Mouse (Mus musculus): ENCODE measurements around the gene Mrgprx1. TPM values are rescaled to one million over a fixed set of nuclear protein-coding genes. Genes with fewer than 3 reads are reported as not detected.

Mrgprx1 gene
- not detected in 2 replicates for polyA plus RNA-seq (2014; fragmentation: Nextera tagmentation; extraction: Ambion mirVana)

DNA sequence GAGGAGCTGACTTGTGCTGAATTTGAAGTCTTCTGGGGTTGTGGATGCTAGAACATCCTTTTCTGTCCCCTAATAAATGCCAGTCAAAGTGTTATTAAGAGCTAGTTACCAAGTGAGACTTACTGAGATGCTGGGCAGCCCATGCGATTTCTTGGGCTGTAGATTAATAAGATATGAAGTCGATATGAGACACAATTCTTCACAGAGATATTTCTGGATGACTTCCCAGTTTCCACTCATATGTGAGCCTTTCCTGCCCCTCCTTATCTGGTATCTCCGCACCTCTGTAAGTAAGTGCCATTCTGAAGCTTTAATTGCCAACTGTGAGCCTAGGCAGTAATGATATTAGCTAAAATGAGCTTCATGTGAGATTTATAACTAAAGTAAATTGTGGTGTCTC, at the start of gene Mrgprx1:
Gene Mrgprx1 (minus strand): TSS at position 101 of the 400 bp plus-strand sequence.
- H3K27me3 ChIP-seq (ENCODE audit: control insufficient read depth, insufficient read depth, low read length): no peaks in the 10 kb centered on the region
- 58% methylated on average over 3 of the region's 3 CpGs for WGBS

DNA sequence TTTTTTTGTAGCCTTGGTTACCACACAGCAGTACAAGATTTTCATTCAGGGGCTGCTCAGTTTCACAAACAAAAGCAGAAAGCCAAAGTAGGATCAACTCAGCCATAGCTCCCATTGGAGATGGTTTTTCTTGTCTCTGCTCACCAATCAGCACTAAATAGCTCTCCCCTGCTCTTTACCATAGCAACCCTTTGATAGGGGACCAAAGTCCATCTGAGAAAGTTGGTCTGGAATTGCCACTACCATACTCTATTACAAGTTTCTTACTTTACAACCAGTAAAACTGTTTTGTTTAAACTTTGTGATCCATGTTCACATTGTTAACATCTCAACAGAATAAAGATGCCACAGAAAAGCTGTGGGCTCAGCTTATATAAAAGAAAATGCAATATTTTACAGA, 48.1 kb upstream of the Mrgprx1 start:
- no peaks in the 10 kb centered on the region for H3K4me1 ChIP-seq (ENCODE audit: control insufficient read depth in 2 of 2, insufficient read depth in 2 of 2, low read length in 2 of 2)
- no peaks in the 10 kb centered on the region for H3K36me3 ChIP-seq (ENCODE audit: control insufficient read depth, insufficient read depth, low read length)
- H3K9ac ChIP-seq (ENCODE audit: low read length): no peak overlapping the region
- H3K27me3 ChIP-seq (ENCODE audit: control insufficient read depth, insufficient read depth, low read length): no peaks in the 10 kb centered on the region
- H3K4me2 ChIP-seq (ENCODE audit: low read length): no peak overlapping the region
- H3K9me3 ChIP-seq (ENCODE audit: control insufficient read depth, low read length): no peaks in the 10 kb centered on the region
- no peak overlapping the region for H3K4me3 ChIP-seq (ENCODE audit: control insufficient read depth in 1 of 2, insufficient read depth in 1 of 2, low read depth in 1 of 2, low read length in 2 of 2)
- no peak overlapping the region for H3K27ac ChIP-seq (replicated peaks in 1 of 2; ENCODE audit: control insufficient read depth in 1 of 2, insufficient read depth in 1 of 2, low read depth in 2 of 2, low read length in 2 of 2)
- no peak for ATAC-seq (ENCODE audit: insufficient number of reproducible peaks, insufficient read depth, low FRiP score, low read depth)

More for the DNA sequence above, at the start of gene Mrgprx1:
- H3K4me3 ChIP-seq (ENCODE audit: control insufficient read depth in 1 of 2, insufficient read depth in 1 of 2, low read depth in 1 of 2, low read length in 2 of 2): no peak within 1 kb of the TSS
- H3K9ac ChIP-seq (ENCODE audit: low read length): no peak within 1 kb of the TSS
- no peaks in the 10 kb centered on the region for H3K36me3 ChIP-seq (ENCODE audit: control insufficient read depth, insufficient read depth, low read length)
- no peaks in the 10 kb centered on the region for H3K4me1 ChIP-seq (ENCODE audit: control insufficient read depth in 2 of 2, insufficient read depth in 2 of 2, low read length in 2 of 2)
- H3K4me2 ChIP-seq (ENCODE audit: low read length): no peak within 1 kb of the TSS
- no peak within 1 kb of the TSS for H3K27ac ChIP-seq (replicated peaks in 1 of 2; ENCODE audit: control insufficient read depth in 1 of 2, insufficient read depth in 1 of 2, low read depth in 2 of 2, low read length in 2 of 2)
- H3K9me3 ChIP-seq (ENCODE audit: control insufficient read depth, low read length): no peaks in the 10 kb centered on the region
- no peak for ATAC-seq (ENCODE audit: insufficient number of reproducible peaks, insufficient read depth, low FRiP score, low read depth)

DNA sequence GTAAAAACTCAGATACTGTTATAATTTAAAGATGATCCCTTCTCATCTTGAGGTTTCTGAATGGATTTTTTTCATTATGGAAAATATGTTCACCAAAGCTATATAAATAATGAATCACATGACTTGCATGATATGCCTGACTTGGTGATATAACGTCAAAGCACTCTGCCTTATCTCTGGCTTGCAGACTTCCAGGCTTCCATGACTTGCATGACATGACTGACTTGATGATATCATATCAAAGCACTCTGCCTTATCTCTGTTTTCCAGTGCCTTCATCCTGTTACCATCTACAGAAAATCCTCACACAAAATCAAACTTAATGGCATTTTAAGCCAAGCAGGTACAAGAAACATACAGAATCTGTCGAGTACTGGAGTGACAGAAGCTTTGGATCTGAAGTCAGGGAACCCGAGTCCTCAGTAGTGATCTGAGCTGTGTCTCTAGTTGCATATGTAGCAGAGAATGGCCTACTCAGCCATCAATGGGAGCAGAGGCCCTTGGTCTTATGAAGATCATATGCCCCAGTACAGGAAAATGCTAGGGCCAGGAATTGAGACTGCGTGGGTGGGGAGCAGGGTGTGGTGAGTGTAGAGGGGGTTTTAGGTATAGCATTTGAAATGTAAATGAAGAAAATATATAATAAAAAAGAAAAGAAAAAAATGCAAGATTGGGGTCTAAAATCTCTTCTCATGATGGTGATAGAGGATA, 19.2 kb upstream of the Mrgprx1 start:
- 22% methylated on average over 4 of the region's 4 CpGs for WGBS
- H3K9me3 ChIP-seq (ENCODE audit: control insufficient read depth, low read length): no peaks in the 10 kb centered on the region
- no peaks in the 10 kb centered on the region for H3K4me1 ChIP-seq (ENCODE audit: control insufficient read depth in 2 of 2, insufficient read depth in 2 of 2, low read length in 2 of 2)
- no peak overlapping the region for H3K27ac ChIP-seq (replicated peaks in 1 of 2; ENCODE audit: control insufficient read depth in 1 of 2, insufficient read depth in 1 of 2, low read depth in 2 of 2, low read length in 2 of 2)
- no peak overlapping the region for H3K4me3 ChIP-seq (ENCODE audit: control insufficient read depth in 1 of 2, insufficient read depth in 1 of 2, low read depth in 1 of 2, low read length in 2 of 2)
- H3K9ac ChIP-seq (ENCODE audit: low read length): no peak overlapping the region
- H3K4me2 ChIP-seq (ENCODE audit: low read length): no peak overlapping the region
- H3K27me3 ChIP-seq (ENCODE audit: control insufficient read depth, insufficient read depth, low read length): no peaks in the 10 kb centered on the region
- no peaks in the 10 kb centered on the region for H3K36me3 ChIP-seq (ENCODE audit: control insufficient read depth, insufficient read depth, low read length)
- no peak for ATAC-seq (ENCODE audit: insufficient number of reproducible peaks, insufficient read depth, low FRiP score, low read depth)

DNA sequence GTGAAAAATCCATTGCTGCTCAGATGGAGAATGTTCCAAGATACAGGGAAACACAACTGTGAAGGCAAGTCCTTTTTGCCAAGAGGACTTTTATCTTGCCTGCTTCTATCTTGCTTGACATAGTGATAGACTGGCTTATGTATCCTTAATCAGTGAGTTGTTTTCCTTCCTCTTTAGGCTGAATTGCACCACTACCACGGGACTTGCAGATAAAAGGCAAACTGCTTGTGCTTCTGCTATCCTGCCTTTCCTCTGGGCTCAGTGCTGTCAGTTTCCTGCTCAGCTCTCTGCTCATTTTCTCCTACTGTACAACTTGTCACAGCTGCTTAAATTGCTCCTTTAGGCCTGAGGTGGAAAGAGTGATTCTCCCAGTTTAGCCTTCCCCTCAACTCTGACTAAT, 16.6 kb upstream of the Mrgprx1 start:
- Histone ChIP-seq H3K4me1 (ENCODE audit: control insufficient read depth in 2 of 2, insufficient read depth in 2 of 2, low read length in 2 of 2) (no peaks in the 10 kb centered on the region), H3K36me3 (ENCODE audit: control insufficient read depth, insufficient read depth, low read length) (no peaks in the 10 kb centered on the region), H3K9ac (ENCODE audit: low read length) (no peak overlapping the region), H3K9me3 (ENCODE audit: control insufficient read depth, low read length) (no peaks in the 10 kb centered on the region), H3K27me3 (ENCODE audit: control insufficient read depth, insufficient read depth, low read length) (no peaks in the 10 kb centered on the region), H3K4me2 (ENCODE audit: low read length) (no peak overlapping the region), H3K27ac (replicated peaks in 1 of 2; ENCODE audit: control insufficient read depth in 1 of 2, insufficient read depth in 1 of 2, low read depth in 2 of 2, low read length in 2 of 2) (peak overlapping the region; percentile 7 to 54; a peak in 2 of 4 replicates), H3K4me3 (ENCODE audit: control insufficient read depth in 1 of 2, insufficient read depth in 1 of 2, low read depth in 1 of 2, low read length in 2 of 2) (no peak overlapping the region)
- 0% methylated on average over 1 of the region's 1 CpGs for WGBS
- ATAC-seq (ENCODE audit: insufficient number of reproducible peaks, insufficient read depth, low FRiP score, low read depth): peak; percentile 61

DNA sequence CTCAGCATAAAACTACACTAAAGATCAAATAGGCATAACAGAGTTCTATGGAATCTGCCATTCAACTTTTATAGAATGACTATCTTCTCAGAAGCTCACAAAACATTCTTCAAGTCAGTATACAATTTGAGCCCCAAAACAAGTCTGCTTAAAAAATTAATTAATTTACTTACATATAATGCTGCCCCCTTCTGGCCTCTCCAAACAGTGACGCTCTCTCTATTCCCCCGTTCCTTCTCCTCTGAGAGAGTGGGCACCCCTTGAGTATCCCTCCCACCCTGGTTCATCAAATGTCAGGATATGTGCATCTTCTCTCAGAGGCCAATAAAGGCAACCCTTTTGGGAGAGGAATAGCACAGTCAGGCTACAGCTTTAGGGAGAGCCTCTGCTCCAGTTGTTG, 9.5 kb downstream of the Mrgprx1 start:
- no peak overlapping the region for H3K4me3 ChIP-seq (ENCODE audit: control insufficient read depth in 1 of 2, insufficient read depth in 1 of 2, low read depth in 1 of 2, low read length in 2 of 2)
- 54% methylated on average over 2 of the region's 2 CpGs for WGBS
- H3K9ac ChIP-seq (ENCODE audit: low read length): no peak overlapping the region
- ATAC-seq (ENCODE audit: insufficient number of reproducible peaks, insufficient read depth, low FRiP score, low read depth): no peak
- H3K4me2 ChIP-seq (ENCODE audit: low read length): no peak overlapping the region
- H3K9me3 ChIP-seq (ENCODE audit: control insufficient read depth, low read length): no peaks in the 10 kb centered on the region
- no peaks in the 10 kb centered on the region for H3K27me3 ChIP-seq (ENCODE audit: control insufficient read depth, insufficient read depth, low read length)
- H3K4me1 ChIP-seq (ENCODE audit: control insufficient read depth in 2 of 2, insufficient read depth in 2 of 2, low read length in 2 of 2): no peaks in the 10 kb centered on the region
- no peak overlapping the region for H3K27ac ChIP-seq (replicated peaks in 1 of 2; ENCODE audit: control insufficient read depth in 1 of 2, insufficient read depth in 1 of 2, low read depth in 2 of 2, low read length in 2 of 2)
- H3K36me3 ChIP-seq (ENCODE audit: control insufficient read depth, insufficient read depth, low read length): no peaks in the 10 kb centered on the region

DNA sequence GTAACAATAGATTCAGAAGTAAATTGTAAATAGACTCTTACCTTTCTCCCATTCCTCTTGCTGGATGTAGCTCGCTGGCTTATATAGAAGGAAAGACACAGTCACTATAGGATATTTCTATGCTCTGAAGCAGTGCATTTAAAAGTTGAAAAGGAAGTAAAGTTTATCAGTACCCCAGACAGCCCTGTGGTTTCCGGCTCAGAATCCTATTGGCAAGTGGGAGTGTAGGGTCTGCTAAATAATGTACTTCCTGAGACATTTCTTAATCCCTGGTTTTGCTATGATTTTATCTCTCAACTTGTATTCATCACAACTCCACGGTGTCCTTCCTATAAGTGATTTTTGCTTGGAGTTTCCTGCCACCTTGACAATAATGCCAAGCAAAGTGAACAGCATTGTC, 31.7 kb downstream of the Mrgprx1 start:
- Histone ChIP-seq H3K27ac (replicated peaks in 1 of 2; ENCODE audit: control insufficient read depth in 1 of 2, insufficient read depth in 1 of 2, low read depth in 2 of 2, low read length in 2 of 2) (no peak overlapping the region), H3K4me2 (ENCODE audit: low read length) (no peak overlapping the region), H3K9me3 (ENCODE audit: control insufficient read depth, low read length) (no peaks in the 10 kb centered on the region), H3K4me3 (ENCODE audit: control insufficient read depth in 1 of 2, insufficient read depth in 1 of 2, low read depth in 1 of 2, low read length in 2 of 2) (no peak overlapping the region), H3K36me3 (ENCODE audit: control insufficient read depth, insufficient read depth, low read length) (no peaks in the 10 kb centered on the region), H3K9ac (ENCODE audit: low read length) (no peak overlapping the region), H3K4me1 (ENCODE audit: control insufficient read depth in 2 of 2, insufficient read depth in 2 of 2, low read length in 2 of 2) (no peaks in the 10 kb centered on the region), H3K27me3 (ENCODE audit: control insufficient read depth, insufficient read depth, low read length) (no peaks in the 10 kb centered on the region)
- 57% methylated on average over 3 of the region's 3 CpGs for WGBS
- no peak for ATAC-seq (ENCODE audit: insufficient number of reproducible peaks, insufficient read depth, low FRiP score, low read depth)

DNA sequence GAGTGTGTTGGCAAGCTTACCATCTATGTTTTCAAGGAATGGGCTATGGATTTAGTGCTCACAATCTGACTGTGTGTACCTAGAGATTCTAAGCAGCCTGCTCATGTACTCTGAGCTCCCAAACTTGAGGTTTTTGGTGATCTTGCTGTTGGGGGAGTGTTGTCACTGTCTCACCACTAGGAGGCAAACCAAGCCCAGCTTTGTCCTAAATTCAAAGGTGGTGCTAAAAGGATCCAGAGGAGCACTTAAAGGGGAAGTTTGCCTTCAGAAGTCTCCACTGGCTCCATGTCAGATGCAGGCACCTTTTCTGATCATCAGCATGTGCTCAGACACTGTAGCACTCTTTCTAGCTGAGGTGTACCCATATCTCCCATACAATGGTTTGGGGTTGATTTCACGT, 40.6 kb downstream of the Mrgprx1 start:
- 52% methylated on average over 1 of the region's 1 CpGs for WGBS
- H3K36me3 ChIP-seq (ENCODE audit: control insufficient read depth, insufficient read depth, low read length): no peaks in the 10 kb centered on the region

DNA sequence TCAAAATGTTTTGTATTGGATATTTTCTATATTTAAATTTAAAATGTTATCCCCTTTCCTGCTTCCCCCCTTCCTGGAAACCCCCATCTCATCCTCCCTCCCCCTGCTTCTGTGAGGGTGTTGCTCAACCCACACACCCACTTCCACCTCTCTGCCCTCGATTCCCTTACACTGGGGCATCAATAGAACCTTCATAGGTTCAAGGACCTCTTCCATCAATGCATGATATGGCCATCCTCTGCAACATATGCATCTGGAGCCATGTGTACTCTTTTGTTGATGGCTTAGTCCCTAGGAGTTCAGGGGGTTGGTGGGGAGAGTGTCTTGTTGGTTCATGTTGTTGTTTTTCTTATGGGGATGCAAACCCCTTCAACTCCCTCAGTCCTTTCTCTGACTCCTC, 45.4 kb downstream of the Mrgprx1 start, which contains the start of gene Mrgpra4:
Gene Mrgpra4 (minus strand): TSS at position 101 of the 400 bp plus-strand sequence.
- H3K4me2 ChIP-seq (ENCODE audit: low read length): no peak within 1 kb of the TSS
- WGBS: 57% methylated on average over 1 of the region's 1 CpGs
- H3K9me3 ChIP-seq (ENCODE audit: control insufficient read depth, low read length): no peaks in the 10 kb centered on the region
- no peak within 1 kb of the TSS for H3K27ac ChIP-seq (replicated peaks in 1 of 2; ENCODE audit: control insufficient read depth in 1 of 2, insufficient read depth in 1 of 2, low read depth in 2 of 2, low read length in 2 of 2)
- ATAC-seq (ENCODE audit: insufficient number of reproducible peaks, insufficient read depth, low FRiP score, low read depth): no peak
- H3K36me3 ChIP-seq (ENCODE audit: control insufficient read depth, insufficient read depth, low read length): no peaks in the 10 kb centered on the region
- H3K9ac ChIP-seq (ENCODE audit: low read length): no peak within 1 kb of the TSS
- H3K4me3 ChIP-seq (ENCODE audit: control insufficient read depth in 1 of 2, insufficient read depth in 1 of 2, low read depth in 1 of 2, low read length in 2 of 2): no peak within 1 kb of the TSS
- no peaks in the 10 kb centered on the region for H3K27me3 ChIP-seq (ENCODE audit: control insufficient read depth, insufficient read depth, low read length)
- H3K4me1 ChIP-seq (ENCODE audit: control insufficient read depth in 2 of 2, insufficient read depth in 2 of 2, low read length in 2 of 2): no peaks in the 10 kb centered on the region

More for the DNA sequence above, 40.6 kb downstream of the Mrgprx1 start:
- no peaks in the 10 kb centered on the region for H3K27me3 ChIP-seq (ENCODE audit: control insufficient read depth, insufficient read depth, low read length)
- H3K27ac ChIP-seq (replicated peaks in 1 of 2; ENCODE audit: control insufficient read depth in 1 of 2, insufficient read depth in 1 of 2, low read depth in 2 of 2, low read length in 2 of 2): no peak overlapping the region
- no peak for ATAC-seq (ENCODE audit: insufficient number of reproducible peaks, insufficient read depth, low FRiP score, low read depth)
- H3K9me3 ChIP-seq (ENCODE audit: control insufficient read depth, low read length): no peaks in the 10 kb centered on the region
- no peak overlapping the region for H3K4me3 ChIP-seq (ENCODE audit: control insufficient read depth in 1 of 2, insufficient read depth in 1 of 2, low read depth in 1 of 2, low read length in 2 of 2)
- H3K9ac ChIP-seq (ENCODE audit: low read length): no peak overlapping the region
- H3K4me1 ChIP-seq (ENCODE audit: control insufficient read depth in 2 of 2, insufficient read depth in 2 of 2, low read length in 2 of 2): no peaks in the 10 kb centered on the region
- H3K4me2 ChIP-seq (ENCODE audit: low read length): no peak overlapping the region

All from heart, embryonic 14.5 days (tissue).